Mouse (Mus musculus) limb, embryonic 14.5 days (tissue): ENCODE data around the gene Gria1. TPM values are rescaled to one million over a fixed set of nuclear protein-coding genes. Genes with fewer than 3 reads are reported as not detected.

Experiments used
- ATAC-seq: fragments of 200-750 bp; cut with Nextera tagmentation; 2 replicates; pipeline ENCODE4 v1.8.0; 2017; ENCODE audit warnings: low read depth, moderate number of reproducible peaks, moderate TSS enrichment; ENCODE audit not compliant: low FRiP score
- DNase-seq: peaks from one replicate; pipeline ENCODE4 v3.0.0-alpha.2; 2015; ENCODE audit warnings: low spot score
- H3K27ac ChIP-seq: fragments of 300-500 bp; sonication (generic); replicated peaks from 2 replicates; pipeline ENCODE4 v1.5.1; 2014; ENCODE audit warnings: low read depth, mild to moderate bottlenecking, low read length, moderate library complexity, mixed read lengths
- H3K27me3 ChIP-seq: fragments of 300-500 bp; sonication (generic); 2 replicates; pipeline ENCODE4 v1.6.1; 2014; ENCODE audit warnings: low read length, mixed read lengths; ENCODE audit not compliant: control insufficient read depth, insufficient read depth
- H3K36me3 ChIP-seq: fragments of 300-500 bp; sonication (generic); 2 replicates; pipeline ENCODE4 v1.6.1; 2014; ENCODE audit warnings: mild to moderate bottlenecking, low read length, moderate library complexity, mixed read lengths; ENCODE audit not compliant: control insufficient read depth, insufficient read depth
- H3K4me1 ChIP-seq: fragments of 300-500 bp; sonication (generic); 2 replicates; pipeline ENCODE4 v1.6.1; 2014; ENCODE audit warnings: antibody characterized with exemption, low read length, mixed read lengths; ENCODE audit not compliant: control insufficient read depth, insufficient read depth
- H3K4me2 ChIP-seq: fragments of 300-500 bp; sonication (generic); replicated peaks from 2 replicates; pipeline ENCODE4 v1.6.1; 2014; ENCODE audit warnings: low read depth, mild to moderate bottlenecking, low read length, moderate library complexity; ENCODE audit not compliant: severe bottlenecking
- H3K4me3 ChIP-seq: fragments of 300-500 bp; sonication (generic); replicated peaks from 2 replicates; pipeline ENCODE4 v1.5.1; 2014; ENCODE audit warnings: low read length
- H3K9ac ChIP-seq: fragments of 300-500 bp; sonication (generic); 2 replicates; pipeline ENCODE4 v1.6.1; 2014; ENCODE audit warnings: mild to moderate bottlenecking, low read depth, low read length, moderate library complexity; ENCODE audit not compliant: severe bottlenecking
- H3K9me3 ChIP-seq: fragments of 300-500 bp; sonication (generic); 2 replicates; pipeline ENCODE4 v1.6.1; 2016; ENCODE audit warnings: low read length; ENCODE audit not compliant: control insufficient read depth
- POLR2A ChIP-seq: fragments of 200-500 bp; IDR thresholded peaks from 2 replicates; pipeline ENCODE4 v1.8.0; 2012; ENCODE audit warnings: inconsistent platforms, mild to moderate bottlenecking, moderate library complexity, borderline replicate concordance; ENCODE audit not compliant: insufficient read depth, insufficient read length; ENCODE audit errors: extremely low read depth
- WGBS: fragments of 180-500 bp; shearing (Covaris S2); extraction: QIAGEN DNeasy Blood & Tissue Kit; methylation state at CpG from one replicate; pipeline ENCODE4 v1.1.7; 2014; 5-methylcytosine and 5-hydroxymethylcytosine counted together
- polyA plus RNA-seq, 2 experiments: library from polyadenylated mRNA; depleted of rRNA in 1 of 2; stranded (reverse) in 1 of 2; unstranded in 1 of 2; fragments of >200 nt; fragmentation: Nextera tagmentation in 1 of 2; extraction: Ambion mirVana in 1 of 2; gene quantifications; 2 replicates each; pipeline versions ENCODE4 v1.2.1 to v1.2.3; 2012 to 2014

The Gria1 gene
- polyA plus RNA-seq, 2 experiments = 1.7 to 2.2 TPM

DNA sequence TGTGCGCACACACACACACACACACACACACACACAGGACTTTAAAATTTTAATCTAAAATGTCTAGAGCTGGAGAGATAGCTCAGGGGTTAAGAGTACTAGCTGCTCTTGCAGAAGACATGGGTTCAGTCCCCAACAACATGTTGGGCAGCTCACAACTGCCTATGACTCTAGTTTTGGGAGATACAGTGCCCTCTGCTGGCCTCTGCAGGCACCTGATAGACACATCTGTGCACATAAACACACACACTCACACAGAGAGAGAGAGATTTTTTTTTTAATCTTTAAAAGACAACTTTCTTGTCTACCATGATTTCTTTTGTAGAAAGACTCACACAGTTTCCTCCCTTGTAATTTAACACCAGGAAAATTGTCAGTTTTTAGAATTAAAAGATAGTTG, 292.4 kb downstream of the Gria1 start:
- DNase-seq = no peak
- 100% methylated on average over 1 of the region's 1 CpGs for WGBS

GRCm38 (mm10) chr11:57306116-57306515, 294.9 kb downstream of the Gria1 start:
- Histone ChIP-seq H3K4me2 (no peak overlapping the region), H3K27me3 (no peaks in the 10 kb centered on the region), H3K4me1 (no peaks in the 10 kb centered on the region), H3K27ac (no peak overlapping the region), H3K9me3 (no peaks in the 10 kb centered on the region), H3K36me3 (no peaks in the 10 kb centered on the region), H3K9ac (no peak overlapping the region), H3K4me3 (no peak overlapping the region)
- DNase-seq = no peak
- no peak for ATAC-seq
- 85% methylated on average over 2 of the region's 2 CpGs for WGBS
- no peak for TF ChIP-seq POLR2A

More for the DNA sequence above, 292.4 kb downstream of the Gria1 start:
- Histone ChIP-seq H3K27me3 (no peaks in the 10 kb centered on the region), H3K9ac (no peak overlapping the region), H3K27ac (no peak overlapping the region), H3K9me3 (no peaks in the 10 kb centered on the region), H3K4me2 (no peak overlapping the region), H3K36me3 (no peaks in the 10 kb centered on the region), H3K4me3 (no peak overlapping the region), H3K4me1 (no peaks in the 10 kb centered on the region)
- TF ChIP-seq POLR2A = no peak
- no peak for ATAC-seq

DNA sequence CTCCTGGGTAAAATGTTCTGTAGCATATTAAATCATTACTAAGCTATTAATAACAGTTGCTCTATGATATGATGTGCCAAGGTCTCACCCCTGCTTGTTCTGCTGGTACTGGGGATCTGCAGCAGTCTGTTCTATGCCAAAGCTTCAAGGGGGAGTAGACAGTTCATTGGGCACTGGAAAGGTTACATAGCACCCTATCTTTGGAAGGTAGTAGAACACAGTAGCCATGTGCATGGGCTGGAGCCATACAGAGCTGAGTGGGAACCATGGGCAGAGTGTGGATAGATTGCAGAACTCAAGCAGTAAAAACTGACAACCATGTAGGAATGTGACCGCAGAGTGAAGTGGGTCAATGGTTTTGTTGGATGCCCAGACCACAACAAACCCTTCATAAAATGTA, 295.7 kb downstream of the Gria1 start:
- TF ChIP-seq POLR2A = no peak
- 86% methylated on average over 1 of the region's 1 CpGs for whole genome bisulfite sequencing
- no peak overlapping the region for H3K9ac ChIP-seq
- no peak overlapping the region for H3K27ac ChIP-seq
- H3K27me3 ChIP-seq = no peaks in the 10 kb centered on the region
- no peaks in the 10 kb centered on the region for H3K4me1 ChIP-seq
- H3K4me2 ChIP-seq = no peak overlapping the region
- no peak overlapping the region for H3K4me3 ChIP-seq
- ATAC-seq = no peak
- no peak for DNase-seq
- H3K9me3 ChIP-seq = no peaks in the 10 kb centered on the region
- no peaks in the 10 kb centered on the region for H3K36me3 ChIP-seq

GRCm38 (mm10) chr11:57317063-57317462, 305.9 kb downstream of the Gria1 start:
- Histone ChIP-seq H3K4me1 (no peaks in the 10 kb centered on the region), H3K4me3 (no peak overlapping the region), H3K9me3 (no peaks in the 10 kb centered on the region), H3K4me2 (no peak overlapping the region), H3K27ac (no peak overlapping the region), H3K27me3 (no peaks in the 10 kb centered on the region), H3K9ac (no peak overlapping the region), H3K36me3 (no peaks in the 10 kb centered on the region)
- WGBS = 63% methylated on average over 3 of the region's 3 CpGs
- DNase-seq (no peak), ATAC-seq (no peak)
- TF ChIP-seq POLR2A = no peak

DNA sequence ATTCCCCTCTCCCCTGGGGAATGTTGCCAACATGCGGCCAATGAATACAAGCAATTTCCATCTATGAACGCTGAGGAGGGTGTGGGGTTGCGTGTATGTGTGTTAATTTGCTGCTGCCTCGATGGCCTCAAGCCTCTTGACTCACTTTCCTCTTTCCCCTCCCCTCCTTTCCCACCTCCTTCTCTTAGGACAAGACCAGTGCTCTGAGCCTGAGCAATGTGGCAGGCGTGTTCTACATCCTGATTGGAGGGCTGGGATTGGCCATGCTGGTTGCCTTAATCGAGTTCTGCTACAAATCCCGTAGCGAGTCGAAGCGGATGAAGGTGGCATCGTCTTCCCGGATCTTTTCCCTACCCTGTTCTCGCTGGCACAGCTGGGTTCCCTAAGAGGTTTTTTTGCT, 306.3 kb downstream of the Gria1 start:
- Histone ChIP-seq H3K4me1 (no peaks in the 10 kb centered on the region), H3K36me3 (no peaks in the 10 kb centered on the region), H3K4me2 (no peak overlapping the region), H3K27ac (no peak overlapping the region), H3K9ac (no peak overlapping the region), H3K9me3 (no peaks in the 10 kb centered on the region), H3K4me3 (no peak overlapping the region), H3K27me3 (no peaks in the 10 kb centered on the region)
- no peak for TF ChIP-seq POLR2A
- ATAC-seq (no peak), DNase-seq (no peak)
- WGBS = 82% methylated on average over 13 of the region's 13 CpGs

DNA sequence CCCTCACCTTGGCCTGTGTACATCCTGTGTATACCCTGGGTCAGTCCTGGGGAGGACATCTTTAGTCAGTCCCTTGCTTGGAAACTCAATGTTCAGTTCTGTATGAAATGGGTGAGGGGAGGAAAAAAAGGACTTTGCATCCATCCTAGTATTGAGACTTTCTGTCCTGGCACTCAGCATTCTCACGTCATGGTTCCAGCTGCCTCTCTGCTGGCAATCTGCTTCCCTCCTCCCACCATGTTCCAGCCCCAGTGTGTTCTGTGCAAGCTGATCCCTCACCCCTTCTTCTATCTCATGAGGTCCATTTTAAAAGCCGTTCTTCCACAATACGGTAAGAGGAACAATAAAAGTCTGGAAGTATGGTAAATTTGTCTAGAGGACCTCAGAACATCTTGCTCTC, 308.2 kb downstream of the Gria1 start:
- TF ChIP-seq POLR2A = no peak
- Histone ChIP-seq H3K9ac (no peak overlapping the region), H3K36me3 (no peaks in the 10 kb centered on the region), H3K4me2 (no peak overlapping the region), H3K9me3 (no peaks in the 10 kb centered on the region), H3K27ac (no peak overlapping the region), H3K27me3 (no peaks in the 10 kb centered on the region), H3K4me1 (no peaks in the 10 kb centered on the region), H3K4me3 (no peak overlapping the region)
- no peak for DNase-seq
- WGBS = 70% methylated on average over 3 of the region's 3 CpGs
- ATAC-seq = no peak
